Mouse (Mus musculus): ENCODE measurements at regions not wholly inside any gene's neighbourhood (a gene's known extent, or its start where the extent isn't known, plus 50 kb on each side); places are given as distances from the start of the nearest gene placed in this dataset.

GRCm38 (mm10) chr16:12904937-12905336, 204.5 kb upstream of the Ercc4 start:
- no peak for DNase-seq (ENCODE audit: low read depth)

GRCm38 (mm10) chr16:12924668-12925067, 184.8 kb upstream of the Ercc4 start:
- no peak for DNase-seq (ENCODE audit: low read depth)

- no peak for DNase-seq (ENCODE audit: low read depth)
Observed at GRCm38 (mm10) chr16:12925931-12926330, 183.6 kb upstream of the Ercc4 start.

GRCm38 (mm10) chr16:12931111-12931510, 178.4 kb upstream of the Ercc4 start:
- no peak for DNase-seq (ENCODE audit: low read depth)

GRCm38 (mm10) chr16:12932959-12933358, 176.5 kb upstream of the Ercc4 start:
- DNase-seq (ENCODE audit: low read depth), result no peak

GRCm38 (mm10) chr16:12934586-12934985, 174.9 kb upstream of the Ercc4 start:
- no peak for DNase-seq (ENCODE audit: low read depth)

GRCm38 (mm10) chr16:12935266-12935665, 174.2 kb upstream of the Ercc4 start:
- DNase-seq (ENCODE audit: low read depth), result no peak

- peak; percentile 1 for DNase-seq (ENCODE audit: low read depth)
Observed at GRCm38 (mm10) chr16:12936571-12936970, 172.9 kb upstream of the Ercc4 start.

- DNase-seq (ENCODE audit: low read depth), result no peak
Observed at GRCm38 (mm10) chr16:12938563-12938962, 170.9 kb upstream of the Ercc4 start.

- DNase-seq (ENCODE audit: low read depth), result no peak
Observed at GRCm38 (mm10) chr16:12951176-12951575, 158.3 kb upstream of the Ercc4 start.

GRCm38 (mm10) chr16:12954028-12954427, 155.5 kb upstream of the Ercc4 start:
- no peak for DNase-seq (ENCODE audit: low read depth)

- DNase-seq (ENCODE audit: low read depth), result no peak
Observed at GRCm38 (mm10) chr16:12956416-12956815, 153.1 kb upstream of the Ercc4 start.

GRCm38 (mm10) chr16:12960885-12961284, 148.6 kb upstream of the Ercc4 start:
- no peak for DNase-seq (ENCODE audit: low read depth)

GRCm38 (mm10) chr16:12982681-12983080, 126.8 kb upstream of the Ercc4 start:
- DNase-seq (ENCODE audit: low read depth), result no peak

GRCm38 (mm10) chr16:13001288-13001880, 108.1 kb upstream of the Ercc4 start:
- DNase-seq (ENCODE audit: low read depth), result no peak

- no peak for DNase-seq (ENCODE audit: low read depth)
Observed at GRCm38 (mm10) chr16:13012863-13013262, 96.6 kb upstream of the Ercc4 start.

- DNase-seq (ENCODE audit: low read depth), result no peak
Observed at GRCm38 (mm10) chr16:13013891-13014644, 95.4 kb upstream of the Ercc4 start.

GRCm38 (mm10) chr16:13022875-13023274, 86.6 kb upstream of the Ercc4 start:
- DNase-seq (ENCODE audit: low read depth), result peak; percentile 47

- DNase-seq (ENCODE audit: low read depth), result no peak
Observed at GRCm38 (mm10) chr16:13025393-13025792, 84.1 kb upstream of the Ercc4 start.

- no peak for DNase-seq (ENCODE audit: low read depth)
Observed at GRCm38 (mm10) chr16:13034136-13034535, 75.3 kb upstream of the Ercc4 start.

- no peak for DNase-seq (ENCODE audit: low read depth)
Observed at GRCm38 (mm10) chr16:13036596-13036995, 72.9 kb upstream of the Ercc4 start.

- DNase-seq (ENCODE audit: low read depth), result no peak
Observed at GRCm38 (mm10) chr16:13040312-13041100, 69.0 kb upstream of the Ercc4 start.

GRCm38 (mm10) chr16:13041356-13041755, 68.1 kb upstream of the Ercc4 start:
- DNase-seq (ENCODE audit: low read depth), result no peak

Data from induced T-regulatory cell, adult 2 months (primary cell).